18 mouse cellular contexts compared by ENCODE assay signal in the genomic region with DNA sequence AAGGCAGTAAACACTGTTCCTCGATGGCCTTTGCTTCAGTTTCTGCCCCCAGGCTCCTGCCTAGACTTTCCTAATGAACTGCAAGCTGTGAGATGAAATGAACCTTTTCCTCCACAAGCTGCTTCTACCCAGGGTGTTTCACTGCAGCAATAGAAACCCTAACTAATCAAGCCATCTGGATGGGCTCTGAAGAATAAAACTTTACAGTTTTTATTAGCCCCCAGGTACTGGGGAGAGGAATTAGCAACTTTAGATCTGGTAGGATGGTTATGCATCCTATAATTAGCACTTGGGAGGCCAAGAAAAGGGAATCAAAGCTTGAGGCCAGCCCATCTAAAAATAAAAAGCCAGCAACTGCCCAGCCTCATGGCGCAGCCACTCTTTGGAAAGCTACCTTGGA. TPM values are rescaled to one million over a fixed set of nuclear protein-coding genes. Genes with fewer than 3 reads are reported as not detected.
"Had no signal": no experiment of that assay in that cellular context is flagged by ENCODE, and none has a peak within 500 bp of the region (broad histone marks: within the 10 kb centered on the region; RNA-seq: fewer than 3 reads in every experiment).

No protein-coding gene starts in this region.

- DNase-seq: kidney, adult 11 months; kidney, adult 9 months; kidney, postnatal 36 days; lung, adult 18-20 months; right cerebral cortex, postnatal 14 days; thymus, postnatal 36 days had no signal

- H3K27me3 ChIP-seq: limb, embryonic 13.5 days; midbrain, embryonic 12.5 days; neural tube, embryonic 12.5 days had no signal

- H3K4me1 ChIP-seq: limb, embryonic 13.5 days; midbrain, embryonic 12.5 days; neural tube, embryonic 12.5 days had no signal

- H3K4me3 ChIP-seq: left cerebral cortex, adult 2 months; limb, embryonic 13.5 days; midbrain, embryonic 12.5 days; myocyte; neural tube, embryonic 12.5 days had no signal

- H3K9ac ChIP-seq: limb, embryonic 13.5 days; liver, embryonic 14.5 days; midbrain, embryonic 12.5 days; neural tube, embryonic 12.5 days had no signal

- H3K36me3 ChIP-seq: limb, embryonic 13.5 days; midbrain, embryonic 12.5 days; neural tube, embryonic 12.5 days had no signal

- H3K27ac ChIP-seq: kidney, postnatal 0 days; left cerebral cortex, adult 2 months; limb, embryonic 13.5 days; liver, embryonic 14.5 days; midbrain, embryonic 12.5 days; neural tube, embryonic 12.5 days had no signal

- H3K9me3 ChIP-seq: limb, embryonic 13.5 days; midbrain, embryonic 12.5 days; neural tube, embryonic 12.5 days had no signal

- H3K4me2 ChIP-seq: limb, embryonic 13.5 days; midbrain, embryonic 12.5 days; neural tube, embryonic 12.5 days had no signal

RNA-seq across cellular contexts. Expression of a gene that starts 45.3 kb away (rescaled TPM):
- total RNA-seq: left cerebral cortex, postnatal 14 days; liver, adult 2 months; megakaryocyte-erythroid progenitor cell, adult 5-6 weeks had no signal
- polyA plus RNA-seq: kidney, postnatal 0 days; limb, embryonic 13.5 days; liver, adult 2 months; liver, embryonic 14.5 days; midbrain, embryonic 12.5 days; myocyte; neural tube, embryonic 12.5 days; small intestine, adult 2 months; thymus, postnatal 0 days had no signal
